Mouse (Mus musculus) lung, postnatal 4 days (tissue): ENCODE data around the gene Olfr1154.

Experiments used
- DNase-seq, 2 experiments: peaks; one replicate each; pipeline ENCODE4 v3.0.0; 2021

The Olfr1154 gene

DNA sequence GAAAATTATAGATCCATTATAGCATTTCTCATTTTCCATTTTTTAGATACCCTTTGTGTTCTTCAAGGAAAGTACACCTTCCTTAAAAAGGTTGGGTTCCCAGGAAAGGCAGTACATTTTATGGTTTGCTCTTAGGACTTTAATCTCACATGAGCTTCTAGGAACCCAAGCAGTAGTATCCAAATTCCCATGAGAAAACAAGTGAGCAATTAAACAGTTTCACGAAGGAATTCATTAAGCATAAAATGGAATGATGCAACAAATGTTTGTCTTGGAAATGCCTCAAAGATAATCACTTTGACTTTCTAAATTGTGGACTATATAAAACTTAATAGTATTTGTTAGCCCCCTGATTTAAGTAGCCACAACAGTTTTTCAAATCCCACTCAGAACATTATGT lies at the start of gene Olfr1154:
Olfr1154 (minus strand) TSS at position 101 of the 400 bp plus-strand sequence.
- DNase-seq: no peak

DNA sequence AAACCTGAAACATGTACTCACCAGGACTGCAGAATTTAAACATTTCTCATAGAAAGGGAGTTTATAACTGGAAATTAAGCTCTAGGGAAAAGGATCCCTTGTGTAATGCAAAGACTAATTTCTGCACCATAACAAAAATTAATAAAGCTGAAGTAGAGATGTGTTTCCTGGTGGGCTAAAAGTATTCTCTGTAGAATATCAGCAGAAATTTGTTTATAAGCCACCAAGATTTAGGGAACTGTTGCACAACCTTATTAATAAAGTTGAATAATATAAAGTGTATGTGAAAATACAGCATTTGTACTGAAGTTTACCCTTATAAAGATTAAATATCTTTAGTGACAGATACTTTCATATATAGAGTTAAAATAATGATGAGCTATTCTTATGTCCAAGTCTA lies 48.0 kb upstream of the Olfr1154 start, which contains the start of gene Olfr1156:
Olfr1156 (minus strand) TSS at position 101 of the 400 bp plus-strand sequence.
- DNase-seq: no peak

DNA sequence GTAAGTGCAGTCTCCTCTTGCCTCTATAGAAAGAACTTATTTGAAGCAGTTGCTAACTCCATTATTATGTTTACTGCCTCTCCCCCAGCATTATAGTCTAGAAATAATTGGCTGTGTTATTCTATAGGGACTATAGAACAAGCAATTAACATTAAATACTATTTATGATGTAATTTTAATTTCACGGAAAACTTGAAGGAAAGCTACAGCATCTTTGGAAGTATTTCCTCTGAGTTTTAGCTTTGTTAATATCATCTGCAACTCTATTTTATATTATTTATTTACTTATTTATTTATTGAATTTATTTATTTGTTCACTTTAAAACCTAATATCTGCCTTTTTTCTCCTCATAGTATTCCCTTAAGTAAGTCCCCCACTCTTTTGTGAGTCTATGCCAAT lies 40.1 kb upstream of the Olfr1154 start, which contains the start of gene Olfr1155:
Olfr1155 (minus strand) TSS at position 101 of the 400 bp plus-strand sequence.
- DNase-seq: no peak

DNA sequence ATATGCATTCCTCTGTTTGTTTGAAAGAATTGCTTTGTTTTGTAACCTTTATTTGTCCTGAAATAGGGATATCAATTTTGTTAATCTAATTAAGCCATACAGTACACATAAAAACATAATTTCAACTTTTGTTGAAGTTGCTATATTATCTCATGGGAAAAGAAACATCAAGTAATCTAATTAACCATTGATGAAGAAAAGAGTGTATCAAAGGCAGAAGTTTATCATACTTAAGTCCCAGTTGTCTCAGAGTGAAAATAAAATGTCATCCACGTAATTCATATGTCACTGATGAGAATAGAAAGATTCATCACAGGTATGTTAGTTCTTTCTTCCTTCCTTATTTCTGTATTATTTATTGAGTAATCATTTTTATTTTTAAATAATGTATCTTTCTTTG lies 10.3 kb downstream of the Olfr1154 start, which contains the start of gene Olfr1153:
Olfr1153 (plus strand) TSS at position 301 of the 400 bp plus-strand sequence.
- DNase-seq: no peak

DNA sequence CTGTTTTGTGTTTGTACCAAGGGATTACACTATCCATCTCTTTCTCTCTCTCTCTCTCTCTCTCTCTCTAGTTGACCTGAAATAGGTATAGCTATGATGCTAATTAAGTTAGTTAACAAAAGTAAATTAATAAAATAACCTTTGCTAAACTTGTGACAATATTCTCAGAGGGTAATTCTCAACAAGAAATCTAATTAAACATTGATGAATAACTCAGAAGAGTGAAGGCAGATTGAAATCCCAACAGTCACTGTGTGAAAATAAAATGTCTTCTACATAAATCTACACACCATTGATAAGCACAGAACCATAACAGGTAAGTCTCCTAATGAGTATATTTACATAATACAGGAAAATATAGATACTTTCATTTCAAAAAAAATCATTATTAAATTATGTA lies 38.8 kb downstream of the Olfr1154 start, which contains the start of gene Olfr1152:
Olfr1152 (plus strand) TSS at position 301 of the 400 bp plus-strand sequence.
- no peak for DNase-seq

DNA sequence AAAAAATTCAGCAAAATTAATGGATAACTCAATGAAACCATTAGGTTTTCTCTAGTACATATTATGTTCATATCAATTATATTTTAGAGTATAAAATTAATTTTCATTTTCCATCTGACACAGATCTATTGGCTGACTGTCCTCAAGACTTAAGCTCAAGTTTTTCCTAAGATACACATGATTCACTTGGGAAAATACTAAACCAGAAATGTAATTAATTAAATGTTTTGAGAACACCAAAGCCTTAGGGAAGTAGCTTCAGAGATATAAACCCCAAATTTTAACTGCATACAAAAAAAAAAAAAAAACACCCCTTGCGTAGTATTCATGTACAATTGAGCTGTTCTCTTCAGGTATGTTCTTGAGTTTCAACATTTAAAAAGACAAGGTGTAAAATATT lies 49.4 kb downstream of the Olfr1154 start, which contains the start of gene Olfr1151:
Olfr1151 (plus strand) TSS at position 301 of the 400 bp plus-strand sequence.
- no peak for DNase-seq
